Mouse (Mus musculus): ENCODE data around the gene Gabrd. TPM values are rescaled to one million over a fixed set of nuclear protein-coding genes. Genes with fewer than 3 reads are reported as not detected.

The Gabrd gene
- total RNA-seq (2012; rRNA removed) (0.08 and 0.13 TPM in 2 replicates), total RNA-seq (2014; rRNA removed) (not detected in 2 replicates), polyA plus RNA-seq (2012; ENCODE audit: insufficient read length, low read depth) (not detected in 2 replicates)

DNA sequence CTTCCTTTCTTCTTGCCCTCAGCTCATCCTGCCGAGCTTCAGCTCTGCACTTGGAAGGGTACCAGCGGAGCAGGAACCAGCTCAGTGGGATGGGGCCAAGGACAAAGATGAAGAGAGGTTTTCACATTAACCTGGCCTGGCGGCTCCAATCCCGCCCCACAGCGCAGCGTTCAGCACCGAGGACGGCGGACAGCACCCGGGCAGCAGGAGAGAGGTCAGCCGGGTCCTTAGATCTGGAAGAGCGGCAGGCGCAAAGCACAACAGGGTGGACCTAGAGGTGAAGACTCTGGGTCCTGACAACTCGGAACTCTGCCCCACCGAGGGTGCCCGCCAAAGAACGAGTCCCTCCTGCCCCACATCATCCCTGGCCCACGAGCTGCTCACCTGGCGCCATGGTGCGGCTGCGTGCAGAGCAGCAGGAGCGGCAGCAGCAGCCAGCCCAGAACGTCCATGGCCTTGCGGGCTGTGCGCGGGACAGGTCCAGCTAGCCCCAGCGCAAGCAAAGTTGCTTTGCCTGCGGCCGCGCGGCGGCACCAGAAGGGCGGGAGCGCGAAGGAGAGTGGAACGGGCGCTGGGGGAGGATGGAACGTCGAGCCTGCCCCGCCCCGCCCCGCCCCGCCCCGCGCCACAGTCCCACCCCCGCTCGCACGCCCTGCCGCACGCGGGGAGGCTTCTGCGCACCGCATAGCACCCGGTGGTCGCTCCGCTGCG lies at the start of gene Gabrd:
Gene Gabrd, minus strand, starts transcription at position 602 of the 711 bp plus-strand sequence.
- Histone ChIP-seq H3K4me3 (replicated peaks in 1 of 3; ENCODE audit: low read depth in 2 of 3, low read length in 2 of 3, poor library complexity in 1 of 3) (peak within 1 kb of the TSS in 1 of 3 experiments; percentile 55), H3K9ac (ENCODE audit: insufficient read depth, low read depth) (no peak within 1 kb of the TSS), H3K27ac (ENCODE audit: insufficient read depth, low read depth) (no peak within 1 kb of the TSS), H3K4me2 (ENCODE audit: insufficient read depth, low read depth, poor library complexity, severe bottlenecking) (peak within 1 kb of the TSS; percentile 81), H3K27me3 (replicated peaks) (peaks cover 90% of the 10 kb centered on the region), H3K4me1 (ENCODE audit: control insufficient read depth in 1 of 2, insufficient read depth in 2 of 2) (peaks cover 0 to 3% of the 10 kb centered on the region in 2 experiments; a peak in 1 of 4 replicates), H3K79me2 (replicated peaks; ENCODE audit: control insufficient read depth, extremely low read depth, insufficient read depth, poor library complexity, severe bottlenecking) (no peaks in the 10 kb centered on the region), H3K9me3 (replicated peaks; ENCODE audit: low read length) (peaks cover 8% of the 10 kb centered on the region), H3K36me3 (replicated peaks in 1 of 2; ENCODE audit: control insufficient read depth in 1 of 2, insufficient read depth in 1 of 2, low read length in 1 of 2) (no peaks in the 10 kb centered on the region)
- DNase-seq (ENCODE audit: extremely low read depth): no peak
- dilution Hi-C loops (cut with MboI; ENCODE audit: extremely low pct_ligation_motif_present, extremely low pct_unique_long_range_greater_than_20kb, low sequenced_read_pairs): no loop called here
- TF ChIP-seq E2F4 (IDR thresholded peaks at IDR 0.05; ENCODE audit: insufficient replicate concordance, low read depth, low read length) (no peak), MEF2A (IDR thresholded peaks at IDR 0.05; ENCODE audit: borderline replicate concordance, low read depth, low read length) (no peak), BHLHE40 (IDR thresholded peaks at IDR 0.05; ENCODE audit: low read depth, low read length) (no peak), ZC3H11A (IDR thresholded peaks at IDR 0.05; ENCODE audit: low read depth, low read length) (no peak), MXI1 (IDR thresholded peaks at IDR 0.05; ENCODE audit: low read depth, low read length) (0 out of 2 replicates have a peak, but pooled peaks have one; percentile 40), SIN3A (IDR thresholded peaks at IDR 0.05; ENCODE audit: low read length) (peak; percentile 91)
- in situ Hi-C loops (cut with MboI; ENCODE audit: low pct_ligation_motif_present, low pct_unique_long_range_greater_than_20kb, low sequenced_read_pairs): no loop called here

DNA sequence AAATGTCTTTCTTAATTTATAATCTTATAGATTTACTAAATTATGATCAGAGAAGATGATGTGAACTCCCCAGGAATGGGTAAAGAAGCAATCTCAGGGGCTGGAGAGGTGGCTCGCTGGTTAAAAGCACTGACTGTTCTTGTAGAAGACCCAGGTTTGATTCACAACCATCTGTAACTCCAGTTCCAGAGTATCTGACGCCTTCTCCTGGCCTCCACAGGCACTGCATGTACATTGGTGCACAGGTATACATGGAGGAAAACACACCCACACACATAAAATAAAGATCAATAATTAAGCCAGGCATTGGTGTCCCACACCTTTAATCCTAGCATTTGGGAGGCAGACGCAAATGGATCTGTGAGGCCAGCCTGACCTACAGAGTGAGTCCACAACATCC lies 44.9 kb upstream of the Gabrd start:
- H3K27me3 ChIP-seq (replicated peaks): no peaks in the 10 kb centered on the region
- TF ChIP-seq SMC3 (IDR thresholded peaks at IDR 0.05; ENCODE audit: low read depth, low read length) (peak; percentile 57), RAD21 (IDR thresholded peaks at IDR 0.05; ENCODE audit: low read depth, low read length) (peak; percentile 47), ETS1 (conservative IDR thresholded peaks at IDR 0.05; ENCODE audit: low read depth, low read length) (no peak), CTCF (conservative IDR thresholded peaks at IDR 0.05 in 1 of 2, IDR thresholded peaks at IDR 0.05 in 1 of 2; ENCODE audit: low read depth in 2 of 2, low read length in 2 of 2) (peak in 1 of 2 experiments; percentile 52; a peak in 2 of 4 replicates), USF1 (IDR thresholded peaks at IDR 0.05; ENCODE audit: low read depth, low read length) (no peak)
- peaks cover 8% of the 10 kb centered on the region for H3K9me3 ChIP-seq (replicated peaks; ENCODE audit: low read length)
- H3K27ac ChIP-seq (ENCODE audit: insufficient read depth, low read depth): no peak overlapping the region
- H3K4me2 ChIP-seq (ENCODE audit: insufficient read depth, low read depth, poor library complexity, severe bottlenecking): no peak overlapping the region
- no peak overlapping the region for H3K4me3 ChIP-seq (replicated peaks in 1 of 3; ENCODE audit: low read depth in 2 of 3, low read length in 2 of 3, poor library complexity in 1 of 3)
- in situ Hi-C loops (cut with MboI; ENCODE audit: low pct_ligation_motif_present, low pct_unique_long_range_greater_than_20kb, low sequenced_read_pairs) (no loop called here), dilution Hi-C loops (cut with MboI; ENCODE audit: extremely low pct_ligation_motif_present, extremely low pct_unique_long_range_greater_than_20kb, low sequenced_read_pairs) (no loop called here)
- H3K9ac ChIP-seq (ENCODE audit: insufficient read depth, low read depth): no peak overlapping the region
- no peak for DNase-seq (ENCODE audit: extremely low read depth)
- peaks cover 4 to 13% of the 10 kb centered on the region in 2 experiments for H3K36me3 ChIP-seq (replicated peaks in 1 of 2; ENCODE audit: control insufficient read depth in 1 of 2, insufficient read depth in 1 of 2, low read length in 1 of 2)
- H3K4me1 ChIP-seq (ENCODE audit: control insufficient read depth in 1 of 2, insufficient read depth in 2 of 2): no peaks in the 10 kb centered on the region
- no peaks in the 10 kb centered on the region for H3K79me2 ChIP-seq (replicated peaks; ENCODE audit: control insufficient read depth, extremely low read depth, insufficient read depth, poor library complexity, severe bottlenecking)

DNA sequence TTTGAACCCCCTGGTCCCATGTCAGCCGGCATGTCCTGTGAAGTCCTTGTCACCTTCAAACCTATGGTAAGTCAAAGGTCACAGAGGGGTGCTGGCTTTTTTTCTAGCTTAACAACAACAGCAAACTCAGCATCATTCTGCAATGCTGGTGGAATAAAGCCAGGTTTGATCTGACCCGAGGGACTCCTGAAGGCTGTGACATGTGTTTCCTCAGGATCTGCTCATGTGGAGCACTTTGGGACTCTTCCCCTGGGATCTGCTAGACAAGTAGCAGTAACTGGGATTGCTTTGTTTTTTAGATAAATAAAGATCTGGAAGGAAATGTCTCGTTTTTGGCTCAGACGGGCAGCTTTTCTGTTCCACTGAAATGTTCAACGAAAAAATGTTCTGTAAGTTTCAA lies 36.1 kb upstream of the Gabrd start:
- Histone ChIP-seq H3K9ac (ENCODE audit: insufficient read depth, low read depth) (no peak overlapping the region), H3K4me1 (ENCODE audit: control insufficient read depth in 1 of 2, insufficient read depth in 2 of 2) (peaks cover 9 to 13% of the 10 kb centered on the region in 2 experiments; a peak in 3 of 4 replicates), H3K36me3 (replicated peaks in 1 of 2; ENCODE audit: control insufficient read depth in 1 of 2, insufficient read depth in 1 of 2, low read length in 1 of 2) (peaks cover 0 to 38% of the 10 kb centered on the region in 2 experiments), H3K27ac (ENCODE audit: insufficient read depth, low read depth) (no peak overlapping the region), H3K9me3 (replicated peaks; ENCODE audit: low read length) (peaks cover 5% of the 10 kb centered on the region), H3K27me3 (replicated peaks) (no peaks in the 10 kb centered on the region), H3K79me2 (replicated peaks; ENCODE audit: control insufficient read depth, extremely low read depth, insufficient read depth, poor library complexity, severe bottlenecking) (no peaks in the 10 kb centered on the region), H3K4me2 (ENCODE audit: insufficient read depth, low read depth, poor library complexity, severe bottlenecking) (no peak overlapping the region), H3K4me3 (replicated peaks in 1 of 3; ENCODE audit: low read depth in 2 of 3, low read length in 2 of 3, poor library complexity in 1 of 3) (no peak overlapping the region)
- in situ Hi-C loops (cut with MboI; ENCODE audit: low pct_ligation_motif_present, low pct_unique_long_range_greater_than_20kb, low sequenced_read_pairs) (no loop called here), dilution Hi-C loops (cut with MboI; ENCODE audit: extremely low pct_ligation_motif_present, extremely low pct_unique_long_range_greater_than_20kb, low sequenced_read_pairs) (no loop called here)
- no peak for TF ChIP-seq CHD2 (IDR thresholded peaks at IDR 0.05; ENCODE audit: low read length)
- no peak for TF ChIP-seq GABPA (IDR thresholded peaks at IDR 0.05; ENCODE audit: insufficient replicate concordance, low read depth, low read length)
- no peak for TF ChIP-seq MXI1 (IDR thresholded peaks at IDR 0.05; ENCODE audit: low read depth, low read length)
- no peak for DNase-seq (ENCODE audit: extremely low read depth)

Measured in CH12.LX (cell line).